Mouse (Mus musculus) hindbrain, embryonic 14.5 days (tissue): ENCODE results near the gene Lysmd3. TPM values are rescaled to one million over a fixed set of nuclear protein-coding genes. Genes with fewer than 3 reads are reported as not detected.
"Not testable (repeated sequence)": the region's sequence is repeated elsewhere in the genome, so short reads cannot be mapped to it uniquely, and the experiment has no call there.

Source experiments
- ATAC-seq: fragments of 200-750 bp; cut with Nextera tagmentation; 2 replicates; pipeline ENCODE4 v1.8.0; 2017; ENCODE audit warnings: moderate number of reproducible peaks, mild to moderate bottlenecking, moderate TSS enrichment, moderate library complexity; ENCODE audit not compliant: low FRiP score
- DNase-seq: peaks from one replicate; pipeline ENCODE4 v3.0.0-alpha.2; 2015; ENCODE audit warnings: low spot score
- H3K27ac ChIP-seq: fragments of 300-500 bp; sonication (generic); 2 replicates; pipeline ENCODE4 v1.5.1; 2014; ENCODE audit warnings: mild to moderate bottlenecking, moderate library complexity
- H3K27me3 ChIP-seq: fragments of 300-500 bp; sonication (generic); 2 replicates; pipeline ENCODE4 v1.6.1; 2014; ENCODE audit warnings: mild to moderate bottlenecking, low read length, mixed read lengths; ENCODE audit not compliant: control insufficient read depth, insufficient read depth
- H3K36me3 ChIP-seq: fragments of 300-500 bp; sonication (generic); replicated peaks from 2 replicates; pipeline ENCODE4 v1.6.1; 2014; ENCODE audit not compliant: control insufficient read depth, insufficient read depth
- H3K4me1 ChIP-seq: fragments of 300-500 bp; sonication (generic); replicated peaks from 2 replicates; pipeline ENCODE4 v1.6.1; 2014; ENCODE audit warnings: antibody characterized with exemption, low read length, mixed read lengths; ENCODE audit not compliant: control insufficient read depth, insufficient read depth
- H3K4me2 ChIP-seq: fragments of 300-500 bp; sonication (generic); replicated peaks from 2 replicates; pipeline ENCODE4 v1.6.1; 2014; ENCODE audit warnings: mild to moderate bottlenecking, moderate library complexity
- H3K4me3 ChIP-seq: fragments of 300-500 bp; sonication (generic); replicated peaks from 2 replicates; pipeline ENCODE4 v1.5.1; 2014; ENCODE audit warnings: mild to moderate bottlenecking, low read length
- H3K9ac ChIP-seq: fragments of 300-500 bp; sonication (generic); 2 replicates; pipeline ENCODE4 v1.6.1; 2014
- H3K9me3 ChIP-seq: fragments of 300-500 bp; sonication (generic); 2 replicates; pipeline ENCODE4 v1.6.1; 2016; ENCODE audit warnings: low read length; ENCODE audit not compliant: control insufficient read depth
- WGBS: fragments of 180-500 bp; shearing (Covaris S2); extraction: QIAGEN DNeasy Blood & Tissue Kit; methylation state at CpG from one replicate; pipeline ENCODE4 v1.1.7; 2014; 5-methylcytosine and 5-hydroxymethylcytosine counted together
- polyA plus RNA-seq: library from polyadenylated mRNA; unstranded; fragments of >200 nt; fragmentation: Nextera tagmentation; extraction: Ambion mirVana; gene quantifications from 2 replicates; pipeline ENCODE4 v1.2.1, GENCODE M21; 2014

Lysmd3 gene
- 23.8 and 24.5 TPM in 2 replicates for polyA plus RNA-seq

- Histone ChIP-seq H3K36me3 (no peaks in the 10 kb centered on the region), H3K4me2 (peak within 1 kb of the TSS; percentile 74), H3K4me1 (peaks cover 20% of the 10 kb centered on the region), H3K27me3 (no peaks in the 10 kb centered on the region), H3K9ac (peak within 1 kb of the TSS; percentile 79), H3K4me3 (peak within 1 kb of the TSS; percentile 79), H3K9me3 (no peaks in the 10 kb centered on the region), H3K27ac (peak within 1 kb of the TSS; percentile 88)
- peak; percentile 99 for ATAC-seq
- WGBS: under 1% methylated on average over 73 of the region's 73 CpGs
- DNase-seq: peak; percentile 96
These were observed at the start of gene Lysmd3 for GRCm38 (mm10) chr13:81657351-81658052. Gene Lysmd3, plus strand, starts transcription at chr13:81657663.

- DNase-seq: no peak
- Histone ChIP-seq H3K9ac (no peak overlapping the region), H3K4me3 (no peak overlapping the region), H3K4me1 (no peaks in the 10 kb centered on the region), H3K4me2 (no peak overlapping the region), H3K27me3 (no peaks in the 10 kb centered on the region), H3K9me3 (no peaks in the 10 kb centered on the region), H3K27ac (no peak overlapping the region), H3K36me3 (no peaks in the 10 kb centered on the region)
- ATAC-seq: no peak
- WGBS: 84% methylated on average over 4 of the region's 4 CpGs
These were observed 47.1 kb upstream of the Lysmd3 start for GRCm38 (mm10) chr13:81610349-81610748.

- not testable (repeated sequence) for ATAC-seq, H3K4me2 ChIP-seq, H3K27ac ChIP-seq, DNase-seq, H3K9me3 ChIP-seq, H3K9ac ChIP-seq, H3K27me3 ChIP-seq, H3K4me3 ChIP-seq, H3K36me3 ChIP-seq, H3K4me1 ChIP-seq
- WGBS: 50% methylated on average over 1 of the region's 1 CpGs
These were observed 29.6 kb upstream of the Lysmd3 start for GRCm38 (mm10) chr13:81627861-81628260.

GRCm38 (mm10) chr13:81628631-81629190, 28.8 kb upstream of the Lysmd3 start:
- 0 out of 2 replicates have a peak overlapping the region, but pooled peaks have one; percentile 16 for H3K27ac ChIP-seq
- no peak overlapping the region for H3K9ac ChIP-seq
- DNase-seq (no peak), ATAC-seq (no peak)
- 20% methylated on average over 2 of the region's 2 CpGs for WGBS
- H3K4me2 ChIP-seq: 0 out of 2 replicates have a peak overlapping the region, but pooled peaks have one; percentile 7
- H3K4me1 ChIP-seq: no peaks in the 10 kb centered on the region; the same call in 1 of the 2 replicates
- H3K9me3 ChIP-seq: no peaks in the 10 kb centered on the region
- H3K4me3 ChIP-seq: no peak overlapping the region
- H3K27me3 ChIP-seq: no peaks in the 10 kb centered on the region
- H3K36me3 ChIP-seq: no peaks in the 10 kb centered on the region

- 0 out of 2 replicates have a peak overlapping the region, but pooled peaks have one; percentile 5 for H3K27ac ChIP-seq
- H3K4me1 ChIP-seq: no peaks in the 10 kb centered on the region; the same call in 1 of the 2 replicates
- no peak overlapping the region for H3K4me3 ChIP-seq
- WGBS: 19% methylated on average over 3 of the region's 3 CpGs
- ATAC-seq: peak; percentile 14; the same call in 1 of the 2 replicates
- DNase-seq: no peak
- H3K27me3 ChIP-seq: no peaks in the 10 kb centered on the region
- H3K4me2 ChIP-seq: 0 out of 2 replicates have a peak overlapping the region, but pooled peaks have one; percentile 33
- no peak overlapping the region for H3K9ac ChIP-seq
- no peaks in the 10 kb centered on the region for H3K36me3 ChIP-seq
- no peaks in the 10 kb centered on the region for H3K9me3 ChIP-seq
These were observed 28.1 kb upstream of the Lysmd3 start for GRCm38 (mm10) chr13:81629395-81629794.

- DNase-seq (no peak), ATAC-seq (no peak)
- H3K27me3 ChIP-seq: no peaks in the 10 kb centered on the region
- no peaks in the 10 kb centered on the region; the same call in 1 of the 2 replicates for H3K4me1 ChIP-seq
- 12% methylated on average over 5 of the region's 5 CpGs for WGBS
- no peak overlapping the region for H3K9ac ChIP-seq
- 0 out of 2 replicates have a peak overlapping the region, but pooled peaks have one; percentile 7 for H3K4me3 ChIP-seq
- no peaks in the 10 kb centered on the region for H3K9me3 ChIP-seq
- H3K36me3 ChIP-seq: no peaks in the 10 kb centered on the region
- H3K4me2 ChIP-seq: peak overlapping the region; percentile 33
- no peak overlapping the region for H3K27ac ChIP-seq
These were observed 26.9 kb upstream of the Lysmd3 start for GRCm38 (mm10) chr13:81630566-81630965.

- peak within 1 kb of the TSS; percentile 50 for H3K4me3 ChIP-seq
- DNase-seq (peak; percentile 80), ATAC-seq (peak; percentile 97)
- no peaks in the 10 kb centered on the region for H3K9me3 ChIP-seq
- H3K4me1 ChIP-seq: no peaks in the 10 kb centered on the region; the same call in 1 of the 2 replicates
- peak within 1 kb of the TSS; percentile 57 for H3K9ac ChIP-seq
- H3K27me3 ChIP-seq: no peaks in the 10 kb centered on the region
- H3K4me2 ChIP-seq: peak within 1 kb of the TSS; percentile 87
- WGBS: under 1% methylated on average over 40 of the region's 42 CpGs
- H3K27ac ChIP-seq: no peak within 1 kb of the TSS
- no peaks in the 10 kb centered on the region for H3K36me3 ChIP-seq
These were observed 24.6 kb upstream of the Lysmd3 start, which contains the start of gene Adgrv1 for GRCm38 (mm10) chr13:81632720-81633415. Gene Adgrv1, minus strand, starts transcription at chr13:81633154.

- Histone ChIP-seq H3K4me3 (no peak overlapping the region), H3K27ac (no peak overlapping the region), H3K27me3 (no peaks in the 10 kb centered on the region), H3K9me3 (no peaks in the 10 kb centered on the region), H3K4me1 (no peaks in the 10 kb centered on the region), H3K4me2 (no peak overlapping the region), H3K36me3 (no peaks in the 10 kb centered on the region), H3K9ac (no peak overlapping the region)
- ATAC-seq (0 out of 2 replicates have a peak, but pooled peaks have one; percentile 54), DNase-seq (no peak)
- 11% methylated on average over 4 of the region's 4 CpGs for WGBS
These were observed 17.8 kb upstream of the Lysmd3 start for GRCm38 (mm10) chr13:81639624-81640023.

- Histone ChIP-seq H3K27ac (no peak overlapping the region), H3K4me2 (no peak overlapping the region), H3K36me3 (no peaks in the 10 kb centered on the region), H3K4me3 (no peak overlapping the region), H3K4me1 (no peaks in the 10 kb centered on the region), H3K27me3 (no peaks in the 10 kb centered on the region), H3K9me3 (no peaks in the 10 kb centered on the region), H3K9ac (no peak overlapping the region)
- ATAC-seq (no peak), DNase-seq (no peak)
- WGBS: 36% methylated on average over 6 of the region's 6 CpGs
These were observed 16.6 kb upstream of the Lysmd3 start for GRCm38 (mm10) chr13:81640881-81641280.
